Mouse (Mus musculus): ENCODE data around the gene Slc16a13.
A peak's percentile ranks its signal among the peaks of the same experiment; 100 is the strongest.

- peak; percentile 59 for TF ChIP-seq MAFK (IDR thresholded peaks at IDR 0.05; ENCODE audit: insufficient read depth, low read depth, low read length)
- TF ChIP-seq ZC3H11A (IDR thresholded peaks at IDR 0.05; ENCODE audit: borderline replicate concordance, low read depth, low read length) = no peak
- TF ChIP-seq ZNF384 (IDR thresholded peaks at IDR 0.05; ENCODE audit: low read depth, low read length) = no peak
- TF ChIP-seq HCFC1 (IDR thresholded peaks at IDR 0.05; ENCODE audit: borderline replicate concordance, insufficient read depth, low read length) = no peak
- TF ChIP-seq CHD2 (IDR thresholded peaks at IDR 0.05; ENCODE audit: low read depth, low read length) = no peak
Measured at GRCm38 (mm10) chr11:70250150-70250549, 29.3 kb upstream of the Slc16a13 start.
